Mouse (Mus musculus) embryonic stem cell, embryonic (primary cell): ENCODE data around the gene Traf6.
"Not testable (repeated sequence)": the region's sequence is repeated elsewhere in the genome, so short reads cannot be mapped to it uniquely, and the experiment has no call there.

Experiments used
- CTCF ChIA-PET, 4 experiments: fragments of 300-600 bp in 2 of 4; fragments of 350-600 bp in 2 of 4; sonication (Branson Sonifier 250); formaldehyde crosslinking; loops; one replicate each; lab custom pipeline; 2022; ENCODE audit warnings: inconsistent platforms in 2 of 4; lab: Charles Lee
- POLR2A ChIA-PET, 4 experiments: fragments of 300-600 bp in 2 of 4; fragments of 350-600 bp in 2 of 4; sonication (Branson Sonifier 250); formaldehyde crosslinking; loops; one replicate each; lab custom pipeline; 2022; ENCODE audit warnings: antibody characterized with exemption in 4 of 4, inconsistent platforms in 1 of 4; lab: Charles Lee

Gene Traf6

GRCm38 (mm10) chr2:101730972-101731371 is 52.7 kb downstream of the Traf6 start:
- ChIA-PET CTCF (no interaction called here), POLR2A (interaction anchor here in 1 of 4 experiments (0.7 kb wide), 1 partner anchor 901 kb away, joined by 4 read pairs; no protein-coding TSS in a partner anchor)

GRCm38 (mm10) chr2:101732777-101733210 is 54.6 kb downstream of the Traf6 start:
- ChIA-PET POLR2A (interaction anchor here in 1 of 4 experiments (1.3 to 2.7 kb wide), 2 partner anchors 10 to 18 kb away, joined by 6 read pairs; no protein-coding TSS in a partner anchor), CTCF (interaction anchor here in 1 of 4 experiments (0.5 kb wide), 1 partner anchor 233 kb away, joined by 3 read pairs; no protein-coding TSS in a partner anchor)

GRCm38 (mm10) chr2:101733564-101733963 is 55.3 kb downstream of the Traf6 start:
- ChIA-PET CTCF (interaction anchor here in 3 of 4 experiments (0.5 to 0.7 kb wide), 3 partner anchors 27 to 316 kb away, joined by 3 to 6 read pairs (median 3); no protein-coding TSS in a partner anchor), POLR2A (interaction anchor here in 3 of 4 experiments (0.6 to 2.7 kb wide), 6 partner anchors 9 to 314 kb away, joined by 3 to 6 read pairs (median 4); no protein-coding TSS in a partner anchor)

- CTCF ChIA-PET: no interaction called here
These were observed 61.7 kb downstream of the Traf6 start for GRCm38 (mm10) chr2:101739914-101740313.

GRCm38 (mm10) chr2:101741653-101742052 is 63.4 kb downstream of the Traf6 start:
- ChIA-PET POLR2A (no interaction called here), CTCF (no interaction called here)

More at GRCm38 (mm10) chr2:101739914-101740313, 61.7 kb downstream of the Traf6 start:
- POLR2A ChIA-PET: no interaction called here

GRCm38 (mm10) chr2:101742072-101742860 is 64.0 kb downstream of the Traf6 start:
- CTCF ChIA-PET: interaction anchor here in 1 of 4 experiments (1.2 kb wide), 1 partner anchor 27 kb away, joined by 3 read pairs; no protein-coding TSS in a partner anchor
- POLR2A ChIA-PET: interaction anchor here in 1 of 4 experiments (1.1 kb wide), 1 partner anchor 9 kb away, joined by 6 read pairs; no protein-coding TSS in a partner anchor

- CTCF ChIA-PET: interaction anchor here in 1 of 4 experiments (0.6 to 0.7 kb wide), 2 partner anchors 364 to 1602 kb away, joined by 3 to 4 read pairs; no protein-coding TSS in a partner anchor
- POLR2A ChIA-PET: not testable (repeated sequence)
These were observed 67.4 kb downstream of the Traf6 start for GRCm38 (mm10) chr2:101745656-101746055.

- ChIA-PET CTCF (interaction anchor here in 1 of 4 experiments (0.7 kb wide), 1 partner anchor 363 kb away, joined by 3 read pairs; no protein-coding TSS in a partner anchor), POLR2A (no interaction called here)
These were observed 68.3 kb downstream of the Traf6 start for GRCm38 (mm10) chr2:101746537-101746936.
